Mouse (Mus musculus): ENCODE measurements around the gene Ksr2.

Ksr2 gene

GRCm38 (mm10) chr5:117628351-117628750, 214.6 kb downstream of the Ksr2 start:
- DNase-seq: peak; percentile 16

DNA sequence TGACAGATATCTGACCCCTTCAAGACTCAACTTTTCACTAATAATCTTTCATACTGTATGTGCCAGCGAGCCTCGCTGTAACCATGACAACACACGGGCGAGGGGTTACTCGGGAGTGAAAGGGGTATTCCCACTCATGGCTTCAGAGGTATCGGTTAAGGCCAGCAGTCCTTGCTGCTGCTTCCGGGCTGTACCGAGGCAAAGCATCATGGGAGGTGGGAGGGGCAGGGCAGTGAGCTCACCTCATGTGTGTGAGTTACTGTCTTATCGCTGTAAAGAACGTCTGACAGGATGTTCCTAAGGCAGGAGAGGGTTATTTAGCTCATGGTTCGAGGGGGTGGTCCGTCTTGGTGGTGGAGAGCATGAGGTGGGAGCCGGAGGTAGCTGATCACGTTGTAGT, 215.8 kb downstream of the Ksr2 start:
- no peak for DNase-seq

DNA sequence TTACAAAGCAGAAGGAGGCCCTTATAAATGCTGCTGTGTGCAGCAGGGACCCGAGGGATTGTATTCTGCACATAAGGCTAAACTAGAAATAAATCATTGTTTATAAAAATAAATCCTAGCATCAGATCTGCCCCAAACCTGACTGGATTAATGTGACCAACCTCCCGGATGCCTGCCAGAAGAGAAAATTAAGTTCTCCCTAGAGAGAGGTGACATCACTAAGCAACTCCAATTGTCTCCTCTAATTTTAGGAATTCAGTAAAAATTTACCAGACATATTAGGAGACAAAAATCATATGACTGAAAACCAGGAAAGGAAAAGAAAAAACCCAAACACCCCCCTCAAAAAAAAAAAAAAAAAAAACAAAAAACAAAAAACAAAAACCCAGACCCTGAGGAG, 221.4 kb downstream of the Ksr2 start:
- DNase-seq: no peak

DNA sequence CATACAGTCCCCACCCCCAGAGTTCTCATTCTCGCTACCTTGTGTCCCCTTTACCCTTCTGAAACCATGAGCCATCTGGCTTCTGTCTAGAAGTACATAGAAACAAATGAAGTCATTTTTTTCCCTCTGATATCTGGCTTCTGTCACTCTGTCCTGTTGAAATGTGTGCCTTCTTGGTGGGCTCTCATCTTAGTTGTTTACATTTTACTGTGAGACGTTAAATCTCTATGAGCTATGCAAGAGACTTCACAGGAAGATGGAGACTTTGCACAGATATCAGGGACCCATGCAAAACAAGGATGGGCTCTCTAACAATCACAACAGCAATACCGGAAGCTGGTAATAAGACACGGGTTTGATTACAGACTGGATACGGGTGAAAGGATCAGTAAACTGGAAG, 222.0 kb downstream of the Ksr2 start:
- no peak for DNase-seq

DNA sequence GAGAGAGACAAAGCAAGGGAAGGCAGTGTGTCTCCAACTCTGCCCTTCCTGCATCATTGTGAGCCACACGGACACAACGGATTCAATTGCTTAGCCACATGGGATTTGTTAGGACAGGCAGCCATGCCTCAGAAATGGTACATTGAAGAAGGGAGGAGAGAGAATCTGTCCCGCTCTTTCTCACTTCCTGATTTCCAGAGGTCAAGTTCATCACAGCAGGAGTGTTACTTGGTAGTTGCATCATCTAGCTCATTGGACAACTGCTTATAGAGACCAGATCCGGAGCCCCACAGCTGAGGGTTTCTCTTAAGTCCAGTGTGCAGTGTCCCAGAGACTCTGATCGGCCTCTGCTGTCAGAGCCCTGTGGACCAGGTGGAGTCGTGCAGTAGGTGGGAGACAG, 227.8 kb downstream of the Ksr2 start:
- DNase-seq: no peak

GRCm38 (mm10) chr5:117651238-117651886, 237.6 kb downstream of the Ksr2 start:
- DNase-seq: no peak

GRCm38 (mm10) chr5:117658641-117659040, 244.8 kb downstream of the Ksr2 start:
- DNase-seq: no peak

DNA sequence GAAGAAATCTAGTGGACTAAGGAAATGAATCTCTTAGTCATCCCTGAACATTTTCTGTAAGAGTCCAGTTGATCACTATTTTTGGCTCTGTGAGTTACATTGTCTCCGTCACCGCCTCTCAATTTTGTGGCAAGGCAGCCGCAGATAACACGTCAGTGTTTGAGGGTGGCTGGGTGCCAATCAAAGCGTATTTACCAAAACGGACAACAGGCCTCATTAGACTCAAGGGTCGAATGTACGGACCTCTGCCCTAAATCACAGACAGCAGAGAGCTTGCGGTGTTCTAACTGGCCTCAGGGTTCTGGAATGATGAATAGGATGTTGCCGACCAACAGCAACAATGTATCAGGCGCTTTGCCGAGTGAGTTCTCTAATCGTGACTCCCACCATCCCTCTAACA, 245.8 kb downstream of the Ksr2 start:
- DNase-seq: no peak

GRCm38 (mm10) chr5:117665181-117665580, 251.4 kb downstream of the Ksr2 start:
- DNase-seq: no peak

DNA sequence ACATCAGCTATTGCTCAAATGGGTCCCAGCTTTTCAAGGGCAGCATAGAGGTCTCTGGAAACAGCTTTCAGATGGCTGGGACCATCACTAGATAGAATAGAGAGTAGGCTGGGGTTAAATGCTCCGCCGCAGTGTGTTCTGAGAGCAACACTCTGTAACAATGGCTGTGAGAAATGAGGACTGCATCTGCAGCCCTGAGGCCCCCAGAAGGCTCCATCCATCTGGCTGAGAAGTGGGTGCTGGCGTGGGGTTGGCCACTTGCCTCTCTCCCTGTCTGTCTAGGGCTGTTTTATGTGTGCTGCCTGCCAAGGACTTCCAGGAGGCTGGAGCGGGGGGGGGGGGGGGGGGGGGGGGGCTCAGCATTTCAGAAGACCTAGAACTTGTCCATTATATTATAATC, 253.5 kb downstream of the Ksr2 start:
- no peak for DNase-seq

- no peak for DNase-seq
Measured at GRCm38 (mm10) chr5:117669265-117669664, 255.5 kb downstream of the Ksr2 start.

GRCm38 (mm10) chr5:117669843-117670242, 256.0 kb downstream of the Ksr2 start:
- DNase-seq: no peak

GRCm38 (mm10) chr5:117671362-117671761, 257.6 kb downstream of the Ksr2 start:
- DNase-seq: no peak

DNA sequence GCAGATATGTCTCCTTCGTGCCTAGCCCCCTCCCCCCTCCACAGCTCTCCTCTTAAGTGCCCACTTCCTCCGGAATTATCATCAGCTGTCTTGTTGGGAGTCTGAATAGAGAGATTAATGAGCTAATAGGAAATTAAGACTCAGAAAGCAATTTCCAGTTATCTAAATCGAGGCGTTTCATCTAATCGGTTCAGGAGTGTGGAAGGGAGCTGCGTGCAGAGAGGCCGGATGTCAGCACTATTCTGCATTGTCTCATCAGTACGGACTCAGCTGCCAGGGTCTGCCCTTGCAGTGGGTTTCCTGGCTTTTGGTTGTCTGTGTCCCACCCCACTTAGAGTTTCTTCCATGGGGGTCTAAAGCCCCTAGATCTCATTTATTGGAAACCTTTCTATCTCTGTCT, 262.0 kb downstream of the Ksr2 start:
- DNase-seq: no peak

- no peak for DNase-seq
Measured at GRCm38 (mm10) chr5:117677231-117677630, 263.4 kb downstream of the Ksr2 start.

GRCm38 (mm10) chr5:117678371-117678770, 264.6 kb downstream of the Ksr2 start:
- no peak for DNase-seq

DNA sequence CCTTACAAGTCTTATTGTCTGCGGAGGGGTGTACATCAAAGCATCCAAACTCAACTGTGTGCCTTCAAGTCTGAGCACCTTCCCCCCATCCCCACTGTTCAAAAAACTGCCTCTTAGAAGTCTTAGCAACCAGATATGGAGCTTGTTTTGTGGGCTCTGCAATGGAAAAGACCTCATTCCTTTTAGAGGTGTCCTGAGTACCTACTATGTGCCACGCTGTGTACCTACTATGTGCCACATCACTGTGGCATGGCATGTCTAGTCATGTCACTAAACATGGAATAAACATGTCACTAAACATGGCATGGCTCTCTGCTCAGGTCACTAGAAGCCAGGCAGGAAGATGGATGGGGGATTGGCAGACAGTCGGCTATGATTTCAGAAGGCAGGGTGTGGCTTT, 268.4 kb downstream of the Ksr2 start:
- no peak for DNase-seq

- DNase-seq: no peak
Measured at GRCm38 (mm10) chr5:117684491-117684890, 270.7 kb downstream of the Ksr2 start.

DNA sequence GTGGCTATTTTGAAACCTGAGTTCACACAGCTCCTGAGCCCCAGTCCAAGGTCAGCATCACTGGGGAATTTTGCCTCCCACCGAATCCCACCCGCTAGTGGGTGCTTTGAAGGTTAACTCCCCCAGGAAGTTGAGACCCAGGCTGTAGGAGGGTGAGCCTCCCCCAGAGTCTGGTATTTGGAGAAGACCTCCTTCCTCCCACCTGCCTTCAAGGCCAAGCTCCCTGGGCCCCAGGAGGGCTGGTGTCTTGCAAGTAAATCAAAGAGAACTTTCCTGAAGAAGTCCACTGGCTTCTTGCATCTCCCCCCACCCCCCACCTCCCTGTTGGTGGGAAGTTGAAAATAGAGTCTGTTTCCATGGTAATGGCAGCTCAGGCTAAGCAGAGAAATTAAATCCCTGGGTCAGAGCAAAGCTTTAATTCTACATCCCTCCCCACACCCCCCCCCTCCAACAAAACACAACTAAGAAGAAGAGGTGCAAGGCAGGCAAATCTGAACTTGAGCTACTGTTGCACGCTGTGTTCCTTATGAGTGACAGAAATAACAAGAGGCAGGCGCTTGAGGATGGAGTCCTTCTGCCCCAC, 274.1 kb downstream of the Ksr2 start:
- DNase-seq: no peak

DNA sequence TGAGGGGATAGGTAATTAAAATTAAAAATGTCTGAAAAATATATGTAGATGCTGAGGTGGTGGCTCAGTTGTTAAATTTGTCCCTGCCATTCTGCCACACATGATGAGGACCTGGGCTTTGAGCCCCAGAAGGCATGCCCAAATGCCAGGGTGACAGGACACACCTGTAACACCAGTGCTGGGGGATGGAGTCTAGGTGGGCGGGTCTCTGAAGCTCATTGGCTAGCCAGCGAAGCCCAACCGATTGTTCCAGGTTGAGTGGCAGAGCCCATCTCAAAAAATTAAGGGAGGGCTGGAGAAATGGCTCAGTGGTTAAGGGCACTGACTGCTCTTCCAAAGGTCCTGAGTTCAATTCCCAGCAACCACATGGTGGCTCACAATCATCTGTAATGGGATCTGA, 274.9 kb downstream of the Ksr2 start:
- DNase-seq: no peak

DNA sequence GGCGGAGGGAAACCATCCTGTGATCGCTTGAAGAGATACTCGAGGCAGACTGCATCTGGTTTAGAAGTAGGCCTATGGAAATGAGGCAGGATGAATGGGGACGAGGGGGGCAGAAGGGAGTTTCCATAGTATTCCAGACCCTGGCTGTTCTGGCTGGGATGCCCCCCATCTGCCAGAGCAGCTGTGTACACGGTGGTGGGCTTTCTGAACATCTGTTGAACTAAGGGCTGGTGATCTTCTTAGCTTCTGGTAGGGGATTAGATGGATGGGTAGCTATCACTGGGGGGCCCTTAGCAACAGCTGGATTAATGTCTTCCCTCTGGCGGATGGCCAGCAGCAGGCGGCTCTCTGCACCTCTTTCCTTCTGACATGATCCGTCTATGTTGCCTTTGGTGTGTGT, 276.0 kb downstream of the Ksr2 start:
- DNase-seq: no peak

DNA sequence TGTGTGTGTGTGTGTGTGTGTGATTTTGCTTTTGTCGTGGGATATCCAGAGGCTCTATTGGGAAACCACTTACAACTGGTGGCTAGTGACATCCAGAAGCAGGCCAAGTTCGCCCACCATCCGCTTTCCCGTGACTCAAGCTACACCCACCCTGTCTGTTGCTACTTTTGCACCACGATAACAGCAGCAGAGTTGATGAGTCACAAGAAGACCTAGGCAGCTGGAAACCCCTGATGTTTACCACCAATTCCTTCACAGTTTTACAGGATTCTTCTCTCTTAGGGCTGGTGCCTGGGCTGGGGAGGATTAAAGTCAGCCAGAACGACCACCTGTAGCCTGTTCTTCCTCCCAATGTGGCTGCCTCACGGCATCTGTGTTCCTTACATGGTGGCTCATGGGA, 277.5 kb downstream of the Ksr2 start:
- no peak for DNase-seq

DNA sequence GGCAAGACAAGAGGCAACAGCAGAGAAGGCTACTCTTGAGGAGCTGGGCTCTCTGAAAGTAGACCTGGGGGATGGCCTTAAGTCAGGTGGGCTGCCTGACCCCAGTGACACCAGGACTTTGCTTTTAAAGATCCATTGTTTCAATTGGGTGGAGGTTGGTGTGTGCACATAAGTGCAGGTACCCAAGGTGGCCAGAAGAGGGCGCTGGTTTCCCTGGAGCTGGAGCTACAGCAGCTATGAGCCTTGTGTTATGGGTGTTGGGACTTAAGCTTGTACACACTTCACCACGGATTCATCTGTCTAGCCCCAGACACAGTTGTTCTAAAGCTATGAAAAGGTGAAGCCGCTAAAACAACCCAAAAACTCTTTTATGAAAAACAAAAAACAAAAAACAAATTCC, 279.8 kb downstream of the Ksr2 start:
- no peak for DNase-seq

GRCm38 (mm10) chr5:117694632-117695031, 280.8 kb downstream of the Ksr2 start:
- DNase-seq: no peak

- no peak for DNase-seq
Measured at GRCm38 (mm10) chr5:117696366-117696765, 282.6 kb downstream of the Ksr2 start.

Measured in thymus, postnatal 14 days (tissue).